Mouse (Mus musculus) CH12.LX (cell line): Measurements from ENCODE around the gene Foxs1. TPM values are rescaled to one million over a fixed set of nuclear protein-coding genes. Genes with fewer than 3 reads are reported as not detected.

Experiments used
- DNase-seq: peaks from one replicate; pipeline ENCODE4 v3.0.0-alpha.2; 2013; ENCODE audit errors: extremely low read depth
- H3K27ac ChIP-seq: 2 replicates; pipeline ENCODE4 v1.5.1; 2012; ENCODE audit warnings: low read depth, mild to moderate bottlenecking, control low read depth, moderate library complexity; ENCODE audit not compliant: insufficient read depth
- H3K27me3 ChIP-seq: replicated peaks from 2 replicates; pipeline ENCODE3; 2012; ENCODE audit warnings: inconsistent platforms
- H3K36me3 ChIP-seq, 2 experiments: replicated peaks in 1 of 2; 2 replicates each; pipeline versions ENCODE3 to v1.6.1; 2012; ENCODE audit warnings: inconsistent platforms in 1 of 2, low read length in 1 of 2, mild to moderate bottlenecking in 1 of 2, mixed read lengths in 1 of 2, moderate library complexity in 1 of 2; ENCODE audit not compliant: control insufficient read depth in 1 of 2, insufficient read depth in 1 of 2
- H3K4me1 ChIP-seq, 2 experiments: 2 replicates each; pipeline ENCODE4 v1.6.1; 2012; ENCODE audit warnings: inconsistent platforms in 1 of 2, moderate library complexity in 1 of 2; ENCODE audit not compliant: insufficient read depth in 2 of 2, control insufficient read depth in 1 of 2
- H3K4me2 ChIP-seq: 2 replicates; pipeline ENCODE4 v1.6.1; 2012; ENCODE audit warnings: low read depth, mild to moderate bottlenecking, control low read depth; ENCODE audit not compliant: poor library complexity, insufficient read depth, severe bottlenecking
- H3K4me3 ChIP-seq, 3 experiments: fragments of 150-350 bp in 1 of 3; sonication (generic) in 1 of 3; replicated peaks in 1 of 3; 2 replicates each; pipeline versions ENCODE3 to v1.5.1; 2011 to 2012; ENCODE audit warnings: low read depth in 2 of 3, low read length in 2 of 3, mild to moderate bottlenecking in 2 of 3, moderate library complexity in 2 of 3, control low read depth in 1 of 3, improper control_type of control experiment in 1 of 3, inconsistent platforms in 1 of 3, mixed read lengths in 1 of 3; ENCODE audit not compliant: poor library complexity in 1 of 3
- H3K79me2 ChIP-seq: replicated peaks from 2 replicates; pipeline ENCODE4 v1.6.1; 2012; ENCODE audit warnings: mild to moderate bottlenecking, moderate library complexity; ENCODE audit not compliant: control insufficient read depth, poor library complexity, insufficient read depth, severe bottlenecking; ENCODE audit errors: extremely low read depth
- H3K9ac ChIP-seq: 2 replicates; pipeline ENCODE4 v1.6.1; 2012; ENCODE audit warnings: low read depth, mild to moderate bottlenecking, control low read depth, moderate library complexity; ENCODE audit not compliant: insufficient read depth
- H3K9me3 ChIP-seq: replicated peaks from 2 replicates; pipeline ENCODE3; 2012; ENCODE audit warnings: low read length, inconsistent platforms, mixed read lengths
- BHLHE40 ChIP-seq: IDR thresholded peaks from 2 replicates; pipeline ENCODE4 v1.6.1; 2011; ENCODE audit warnings: mild to moderate bottlenecking, low read depth, low read length, improper control_type of control experiment
- CHD1 ChIP-seq: IDR thresholded peaks from 2 replicates; pipeline ENCODE4 v1.6.1; 2012; ENCODE audit warnings: low read depth, low read length, improper control_type of control experiment, inconsistent platforms
- CTCF ChIP-seq, 2 experiments: IDR thresholded peaks in 1 of 2; conservative IDR thresholded peaks in 1 of 2; 2 replicates each; pipeline ENCODE4 v1.5.1; 2011 to 2012; ENCODE audit warnings: low read depth in 2 of 2, low read length in 2 of 2, improper control_type of control experiment in 1 of 2, inconsistent platforms in 1 of 2, mild to moderate bottlenecking in 1 of 2, moderate library complexity in 1 of 2
- EP300 ChIP-seq: IDR thresholded peaks from 2 replicates; pipeline ENCODE4 v1.6.1; 2011; ENCODE audit warnings: low read length, improper control_type of control experiment
- HCFC1 ChIP-seq: IDR thresholded peaks from 2 replicates; pipeline ENCODE4 v1.6.1; 2012; ENCODE audit warnings: low read depth, mild to moderate bottlenecking, inconsistent platforms, low read length, improper control_type of control experiment
- JUN ChIP-seq: IDR thresholded peaks from 2 replicates; pipeline ENCODE4 v1.6.1; 2011; ENCODE audit warnings: low read depth, mild to moderate bottlenecking, low read length, improper control_type of control experiment, moderate library complexity; ENCODE audit not compliant: insufficient read depth
- MXI1 ChIP-seq: IDR thresholded peaks from 2 replicates; pipeline ENCODE4 v1.6.1; 2011; ENCODE audit warnings: mild to moderate bottlenecking, low read depth, low read length, improper control_type of control experiment
- NELFE ChIP-seq: IDR thresholded peaks from 2 replicates; pipeline ENCODE4 v1.6.1; 2011; ENCODE audit warnings: low read depth, low read length, improper control_type of control experiment
- POLR2AphosphoS2 ChIP-seq: IDR thresholded peaks from 2 replicates; pipeline ENCODE4 v1.6.1; 2011; ENCODE audit warnings: low read depth, low read length, improper control_type of control experiment
- RAD21 ChIP-seq: IDR thresholded peaks from 2 replicates; pipeline ENCODE4 v1.6.1; 2011; ENCODE audit warnings: low read depth, mild to moderate bottlenecking, low read length, improper control_type of control experiment, moderate library complexity
- TBP ChIP-seq: conservative IDR thresholded peaks from 2 replicates; pipeline ENCODE4 v1.6.1; 2011; ENCODE audit warnings: low read depth, low read length, improper control_type of control experiment
- TCF12 ChIP-seq: IDR thresholded peaks from 2 replicates; pipeline ENCODE4 v1.6.1; 2014; ENCODE audit warnings: low read depth, mild to moderate bottlenecking, inconsistent platforms, low read length, improper control_type of control experiment
- USF1 ChIP-seq: IDR thresholded peaks from 2 replicates; pipeline ENCODE4 v1.6.1; 2014; ENCODE audit warnings: low read depth, mild to moderate bottlenecking, inconsistent platforms, low read length, improper control_type of control experiment
- ZC3H11A ChIP-seq: IDR thresholded peaks from 2 replicates; pipeline ENCODE4 v1.6.1; 2012; ENCODE audit warnings: low read depth, mild to moderate bottlenecking, inconsistent platforms, low read length, improper control_type of control experiment
- ZKSCAN1 ChIP-seq: IDR thresholded peaks from 2 replicates; pipeline ENCODE4 v1.6.1; 2012; ENCODE audit warnings: low read depth, inconsistent platforms, low read length, improper control_type of control experiment, borderline replicate concordance
- ZMIZ1 ChIP-seq: IDR thresholded peaks from 2 replicates; pipeline ENCODE4 v1.6.1; 2012; ENCODE audit warnings: low read depth, mild to moderate bottlenecking, inconsistent platforms, low read length, improper control_type of control experiment
- ZNF384 ChIP-seq: IDR thresholded peaks from 2 replicates; pipeline ENCODE4 v1.6.1; 2012; ENCODE audit warnings: low read depth, low read length, improper control_type of control experiment, inconsistent platforms
- dilution Hi-C: fragments of 300-500 bp; cut with MboI; formaldehyde crosslinking; loops from 2 replicates; pipeline ENCODE4 v1.14.3; 2020; ENCODE audit warnings: low sequenced_read_pairs; ENCODE audit not compliant: extremely low pct_unique_long_range_greater_than_20kb, extremely low pct_ligation_motif_present
- in situ Hi-C: fragments of 300-500 bp; cut with MboI; formaldehyde crosslinking; loops from 3 replicates; pipeline ENCODE4 v1.14.3; 2019; ENCODE audit warnings: low sequenced_read_pairs, low pct_ligation_motif_present, low pct_unique_long_range_greater_than_20kb, mixed read lengths
- polyA plus RNA-seq: library from polyadenylated mRNA; unstranded; fragments of >175 nt; gene quantifications from 2 replicates; pipeline ENCODE4 v1.2.1, GENCODE M21; 2012; ENCODE audit warnings: low read depth; ENCODE audit not compliant: insufficient read length
- total RNA-seq, 2 experiments: library from RNA; depleted of rRNA; stranded (reverse); fragments of 300-350 nt in 1 of 2; fragments of >200 nt in 1 of 2; gene quantifications; 2 replicates each; pipeline ENCODE4 v1.2.3; 2012 to 2014

Foxs1 gene
- total and polyA plus RNA-seq, 3 experiments: 6.1 to 9.5 (median 9.1) TPM

DNA sequence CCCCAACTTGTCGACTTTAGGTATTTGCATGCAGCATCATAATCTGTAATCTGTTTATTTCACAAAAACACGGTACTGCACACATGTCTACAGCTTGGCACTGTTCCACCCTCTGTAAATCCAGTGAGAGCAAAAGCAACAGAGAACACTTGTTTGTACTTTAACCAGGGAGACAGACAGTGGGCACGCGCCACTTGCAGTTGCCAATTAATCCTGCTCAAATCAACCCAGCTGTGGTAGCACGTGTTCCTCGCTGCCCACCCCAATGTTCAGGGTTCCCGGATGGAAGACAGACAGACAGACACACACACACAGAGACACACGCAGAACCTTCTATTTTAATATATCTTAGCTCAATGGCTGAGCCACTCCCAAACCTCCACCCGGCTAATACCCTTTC is 37.2 kb downstream of the Foxs1 start:
- no peak overlapping the region for H3K4me3 ChIP-seq
- no peak overlapping the region for H3K9ac ChIP-seq
- no peaks in the 10 kb centered on the region for H3K9me3 ChIP-seq
- no peak for DNase-seq
- no peak overlapping the region for H3K4me2 ChIP-seq
- no peaks in the 10 kb centered on the region for H3K79me2 ChIP-seq
- TF ChIP-seq EP300 (no peak), TBP (no peak), HCFC1 (no peak), JUN (no peak), ZNF384 (no peak), BHLHE40 (no peak), ZC3H11A (no peak), RAD21 (no peak), CTCF (conservative IDR thresholded peaks at IDR 0.05 in 1 of 2, IDR thresholded peaks at IDR 0.05 in 1 of 2; ENCODE audit: low read depth in 2 of 2, low read length in 2 of 2) (no peak), POLR2AphosphoS2 (no peak; the same call in 1 of the 2 replicates), ZKSCAN1 (no peak)
- in situ Hi-C loops (loop anchor here (5.0 kb wide), 1 partner anchor 34 kb away; no protein-coding TSS in a partner anchor), dilution Hi-C loops (no loop called here)
- H3K36me3 ChIP-seq: peaks cover 39 to 69% of the 10 kb centered on the region in 2 experiments
- no peaks in the 10 kb centered on the region for H3K27me3 ChIP-seq
- H3K4me1 ChIP-seq: no peaks in the 10 kb centered on the region
- no peak overlapping the region for H3K27ac ChIP-seq

DNA sequence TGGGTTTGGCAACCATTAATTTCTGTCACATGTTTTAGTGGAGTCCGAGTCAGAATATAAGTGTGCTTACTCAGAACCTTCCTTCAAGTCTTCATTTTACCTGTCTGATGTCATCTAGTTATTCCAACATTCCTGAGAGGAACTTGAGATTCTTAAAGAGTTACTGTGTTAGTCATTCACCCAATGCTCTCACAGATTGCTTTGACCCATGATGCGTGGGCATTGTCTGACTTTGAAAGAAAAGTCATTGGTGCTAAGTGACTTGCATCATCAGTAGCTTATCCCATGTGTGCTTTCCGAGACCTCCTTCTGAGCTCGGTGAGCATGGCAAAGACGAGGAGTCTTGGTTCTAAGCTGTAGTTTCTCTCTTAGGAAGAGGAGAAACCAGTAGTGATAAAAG is 44.2 kb downstream of the Foxs1 start:
- dilution Hi-C loops: no loop called here
- no peak for DNase-seq
- no peak overlapping the region for H3K4me2 ChIP-seq
- no peaks in the 10 kb centered on the region for H3K9me3 ChIP-seq
- no peaks in the 10 kb centered on the region for H3K4me1 ChIP-seq
- H3K9ac ChIP-seq: no peak overlapping the region
- TF ChIP-seq MXI1 (no peak), NELFE (no peak)
- no peak overlapping the region for H3K27ac ChIP-seq
- no peak overlapping the region for H3K4me3 ChIP-seq
- no peaks in the 10 kb centered on the region; the same call in 1 of the 2 replicates for H3K79me2 ChIP-seq
- in situ Hi-C loops: no loop called here
- H3K36me3 ChIP-seq: peaks cover 80 to 94% of the 10 kb centered on the region in 2 experiments
- H3K27me3 ChIP-seq: no peaks in the 10 kb centered on the region

DNA sequence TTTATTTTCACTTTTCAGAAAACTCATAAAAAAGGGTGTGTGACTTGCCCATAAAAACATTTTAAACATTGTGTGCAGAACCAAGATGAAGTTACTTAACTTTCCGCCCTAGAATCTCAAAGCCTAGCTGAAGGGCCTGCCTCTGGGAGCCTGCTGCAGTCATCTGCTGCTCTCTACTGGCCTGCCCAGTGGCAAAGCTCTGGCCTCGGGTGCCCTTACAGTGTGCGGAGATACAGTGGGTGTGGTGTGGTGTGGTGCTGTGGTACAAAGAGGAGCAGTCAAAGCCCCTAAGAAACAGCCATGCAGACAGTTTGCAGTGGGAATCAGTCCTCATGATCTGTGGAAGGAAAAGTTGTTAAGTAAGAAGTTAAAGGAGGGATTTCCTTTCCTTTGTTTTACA is 45.8 kb downstream of the Foxs1 start:
- H3K9ac ChIP-seq: no peak overlapping the region
- TF ChIP-seq TCF12 (no peak), MXI1 (no peak), USF1 (no peak), ZMIZ1 (no peak), CHD1 (no peak)
- TF ChIP-seq, all 38 proteins: peak for 0
- H3K4me2 ChIP-seq: no peak overlapping the region
- in situ Hi-C loops: no loop called here
- dilution Hi-C loops: no loop called here
- no peak overlapping the region for H3K4me3 ChIP-seq
- H3K79me2 ChIP-seq: no peaks in the 10 kb centered on the region; the same call in 1 of the 2 replicates
- peaks cover 78 to 93% of the 10 kb centered on the region in 2 experiments for H3K36me3 ChIP-seq
- H3K4me1 ChIP-seq: no peaks in the 10 kb centered on the region
- no peak overlapping the region for H3K27ac ChIP-seq
- H3K27me3 ChIP-seq: no peaks in the 10 kb centered on the region
- no peak for DNase-seq
- H3K9me3 ChIP-seq: no peaks in the 10 kb centered on the region
